Mouse (Mus musculus): Measurements from ENCODE around the gene Rep15. TPM values are rescaled to one million over a fixed set of nuclear protein-coding genes. Genes with fewer than 3 reads are reported as not detected.

The Rep15 gene
- polyA plus RNA-seq, 1 experiment from 2014 or later = 0.33 TPM

GRCm38 (mm10) chr6:147064226-147064943 is 32.0 kb downstream of the Rep15 start:
- H3K9ac ChIP-seq = no peak overlapping the region

GRCm38 (mm10) chr6:147064944-147065261 is 32.5 kb downstream of the Rep15 start:
- Histone ChIP-seq H3K36me3 (peaks cover 49% of the 10 kb centered on the region), H3K27me3 (no peaks in the 10 kb centered on the region), H3K4me3 (no peak overlapping the region), H3K4me1 (replicated peaks) (peaks cover 19% of the 10 kb centered on the region), H3K9me3 (no peaks in the 10 kb centered on the region), H3K27ac (replicated peaks) (no peak overlapping the region), H3K9ac (no peak overlapping the region), H3K4me2 (no peak overlapping the region)
- 57% methylated on average over 6 of the region's 6 CpGs for WGBS
- ATAC-seq (ENCODE audit: low read depth) = no peak

More at GRCm38 (mm10) chr6:147064226-147064943, 32.0 kb downstream of the Rep15 start:
- Histone ChIP-seq H3K36me3 (peaks cover 52% of the 10 kb centered on the region), H3K9me3 (no peaks in the 10 kb centered on the region), H3K4me1 (replicated peaks) (peaks cover 19% of the 10 kb centered on the region), H3K4me3 (no peak overlapping the region), H3K27me3 (no peaks in the 10 kb centered on the region), H3K27ac (replicated peaks) (no peak overlapping the region), H3K4me2 (no peak overlapping the region)
- WGBS = 78% methylated on average over 10 of the region's 10 CpGs
- no peak for ATAC-seq (ENCODE audit: low read depth)

- ATAC-seq (ENCODE audit: low read depth) = no peak
- H3K4me3 ChIP-seq = no peak overlapping the region
Observed at GRCm38 (mm10) chr6:147075808-147076387, 43.5 kb downstream of the Rep15 start.

GRCm38 (mm10) chr6:147076878-147077277 is 44.5 kb downstream of the Rep15 start:
- Histone ChIP-seq H3K9me3 (no peaks in the 10 kb centered on the region), H3K36me3 (peaks cover 22% of the 10 kb centered on the region), H3K4me2 (no peak overlapping the region), H3K4me1 (replicated peaks) (no peaks in the 10 kb centered on the region), H3K4me3 (no peak overlapping the region), H3K27ac (replicated peaks) (no peak overlapping the region), H3K9ac (no peak overlapping the region), H3K27me3 (no peaks in the 10 kb centered on the region)
- WGBS = 72% methylated on average over 8 of the region's 8 CpGs
- ATAC-seq (ENCODE audit: low read depth) = no peak

More at GRCm38 (mm10) chr6:147075808-147076387, 43.5 kb downstream of the Rep15 start:
- H3K9me3 ChIP-seq = no peaks in the 10 kb centered on the region
- peak overlapping the region; percentile 7; the same call in 1 of the 2 replicates for H3K27ac ChIP-seq (replicated peaks)
- no peak overlapping the region for H3K4me2 ChIP-seq
- 46% methylated on average over 5 of the region's 5 CpGs for WGBS
- H3K4me1 ChIP-seq (replicated peaks) = no peaks in the 10 kb centered on the region
- no peaks in the 10 kb centered on the region for H3K27me3 ChIP-seq
- peaks cover 31% of the 10 kb centered on the region for H3K36me3 ChIP-seq
- no peak overlapping the region for H3K9ac ChIP-seq

GRCm38 (mm10) chr6:147079919-147080318 is 47.5 kb downstream of the Rep15 start:
- 91% methylated on average over 10 of the region's 10 CpGs for WGBS
- Histone ChIP-seq H3K4me3 (no peak overlapping the region), H3K9ac (no peak overlapping the region), H3K27me3 (no peaks in the 10 kb centered on the region), H3K27ac (replicated peaks) (no peak overlapping the region), H3K9me3 (no peaks in the 10 kb centered on the region), H3K4me1 (replicated peaks) (no peaks in the 10 kb centered on the region), H3K36me3 (peaks cover 3% of the 10 kb centered on the region; the same call in 1 of the 2 replicates), H3K4me2 (no peak overlapping the region)
- ATAC-seq (ENCODE audit: low read depth) = no peak

Other genes with a start within 250 kb of the Rep15 start
- 1.8 and 2.5 TPM in 2 replicates for gene Arntl2, start 236.5 kb upstream of the Rep15 start, polyA plus RNA-seq (2015; fragmentation: Nextera tagmentation; extraction: Ambion mirVana)
- not detected in 2 replicates for gene Smco2, start 182.5 kb upstream of the Rep15 start, polyA plus RNA-seq (2015; fragmentation: Nextera tagmentation; extraction: Ambion mirVana)
- gene Ppfibp1, start 144.1 kb upstream of the Rep15 start, polyA plus RNA-seq (2015; fragmentation: Nextera tagmentation; extraction: Ambion mirVana) = 15.2 and 17.7 TPM in 2 replicates
- gene 1700034J05Rik, start 78.2 kb upstream of the Rep15 start, polyA plus RNA-seq (2015; fragmentation: Nextera tagmentation; extraction: Ambion mirVana) = 0.14 TPM in 1 of 2 replicates, not detected in the other
- 73.2 and 80.5 TPM in 2 replicates for gene Mrps35, start 10.2 kb downstream of the Rep15 start, polyA plus RNA-seq (2015; fragmentation: Nextera tagmentation; extraction: Ambion mirVana)
- gene Mansc4, start 54.4 kb downstream of the Rep15 start, polyA plus RNA-seq (2015; fragmentation: Nextera tagmentation; extraction: Ambion mirVana) = 0.26 and 0.40 TPM in 2 replicates
- gene Klhl42, start 58.8 kb downstream of the Rep15 start, polyA plus RNA-seq (2015; fragmentation: Nextera tagmentation; extraction: Ambion mirVana) = 5.6 and 7.6 TPM in 2 replicates
- 2.3 and 2.4 TPM in 2 replicates for gene Pthlh, start 231.6 kb downstream of the Rep15 start, polyA plus RNA-seq (2015; fragmentation: Nextera tagmentation; extraction: Ambion mirVana)

All from neural tube, embryonic 13.5 days (tissue).